Mouse (Mus musculus) testis, postnatal 14 days (tissue): ENCODE measurements around the gene Mus81.

ENCODE experiments used
- DNase-seq: peaks from one replicate; pipeline ENCODE4 v3.0.0; 2021; ENCODE audit warnings: low spot score

The Mus81 gene

GRCm38 (mm10) chr19:5468374-5468773 is 19.8 kb downstream of the Mus81 start, which contains the start of gene Ctsw:
Ctsw (minus strand) TSS chr19:5468507.
- DNase-seq = no peak

- no peak for DNase-seq
These were observed 21.2 kb downstream of the Mus81 start for GRCm38 (mm10) chr19:5466916-5467500.

GRCm38 (mm10) chr19:5465037-5465436 is 23.2 kb downstream of the Mus81 start:
- DNase-seq = no peak

- DNase-seq = no peak
These were observed 24.2 kb downstream of the Mus81 start for GRCm38 (mm10) chr19:5463791-5464562.

DNA sequence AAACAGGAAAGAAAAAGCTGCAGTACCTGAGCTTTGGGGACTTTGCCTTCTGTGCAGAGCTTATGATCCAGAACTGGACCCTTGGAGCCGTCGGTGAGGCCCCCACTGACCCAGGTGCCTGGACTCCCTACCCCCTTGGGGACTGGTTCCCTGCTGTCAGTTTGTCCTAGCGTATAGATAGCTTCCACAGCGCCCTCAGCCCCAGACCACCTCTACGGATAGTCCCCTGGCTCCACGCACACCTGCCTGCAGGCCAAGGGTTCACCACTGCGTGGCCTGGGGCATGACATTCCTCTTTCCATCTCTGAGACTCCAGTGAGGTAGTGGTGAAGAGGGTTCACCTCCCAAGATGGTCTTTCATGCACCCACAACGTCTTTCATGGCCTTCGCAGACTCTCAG is 25.0 kb downstream of the Mus81 start:
- DNase-seq = no peak

DNA sequence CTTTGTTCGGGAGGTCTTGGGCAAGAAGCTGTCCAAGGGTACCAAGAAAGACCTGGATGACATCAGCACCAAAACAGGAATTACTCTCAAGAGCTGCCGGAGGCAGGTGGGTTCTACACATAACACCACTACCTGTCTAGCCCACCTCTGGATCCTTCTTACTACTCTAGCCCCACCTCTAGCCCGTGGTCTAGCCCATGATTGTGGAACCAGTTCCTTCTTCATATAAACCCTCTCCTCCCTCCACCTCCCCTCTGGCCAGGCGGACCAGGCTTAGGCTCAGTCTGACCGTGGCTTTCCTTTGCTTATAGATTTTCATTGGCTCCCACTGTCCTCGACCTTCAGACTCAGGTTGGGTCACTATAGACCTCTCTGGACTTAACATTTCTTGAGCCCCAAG is 26.8 kb downstream of the Mus81 start:
- DNase-seq = no peak

DNA sequence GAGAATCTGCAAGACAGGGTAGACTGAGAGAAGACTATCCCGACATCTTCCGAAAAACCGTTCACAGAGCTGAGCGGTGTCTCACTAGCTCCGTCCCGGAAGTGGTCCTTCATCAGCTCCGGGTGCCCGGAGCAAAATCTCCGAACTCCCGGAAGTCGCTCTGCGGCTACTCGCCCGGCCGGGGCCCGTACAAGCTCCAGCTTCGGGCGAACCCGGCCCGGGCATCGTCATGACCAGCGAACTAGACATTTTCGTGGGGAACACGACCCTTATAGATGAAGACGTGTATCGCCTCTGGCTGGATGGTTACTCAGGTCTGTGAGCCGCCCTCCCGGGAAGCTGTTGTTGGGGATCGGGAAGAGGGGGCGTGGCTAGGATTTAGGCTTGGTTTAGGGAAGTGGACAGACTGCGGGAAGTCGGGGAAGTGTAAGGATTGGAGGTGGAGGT is 27.7 kb downstream of the Mus81 start, which contains the start of gene Fibp:
Gene Fibp, plus strand, starts transcription at position 151 of the 447 bp plus-strand sequence.
- DNase-seq = peak; percentile 89

- no peak for DNase-seq
These were observed 28.3 kb downstream of the Mus81 start for GRCm38 (mm10) chr19:5459896-5460295.

DNA sequence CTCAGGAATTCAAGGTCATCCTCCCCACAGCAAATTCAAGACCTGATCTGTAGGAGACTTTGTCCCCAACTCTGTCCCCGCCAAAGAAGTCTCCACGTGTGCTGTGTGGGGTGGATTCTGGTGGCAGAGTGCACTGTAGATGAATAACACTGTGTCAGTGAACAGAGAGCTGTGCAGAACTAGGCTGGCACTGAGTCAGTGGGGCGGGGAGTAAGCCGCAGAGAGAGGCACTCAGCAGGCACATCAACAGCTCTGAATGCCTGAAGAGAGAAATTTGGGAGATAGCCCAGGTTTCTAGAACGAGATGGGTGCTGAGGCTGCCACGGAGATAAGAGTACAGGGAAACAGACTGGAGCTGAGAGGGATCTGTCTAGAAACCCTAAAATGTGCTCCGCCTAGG is 29.2 kb downstream of the Mus81 start:
- DNase-seq = no peak

DNA sequence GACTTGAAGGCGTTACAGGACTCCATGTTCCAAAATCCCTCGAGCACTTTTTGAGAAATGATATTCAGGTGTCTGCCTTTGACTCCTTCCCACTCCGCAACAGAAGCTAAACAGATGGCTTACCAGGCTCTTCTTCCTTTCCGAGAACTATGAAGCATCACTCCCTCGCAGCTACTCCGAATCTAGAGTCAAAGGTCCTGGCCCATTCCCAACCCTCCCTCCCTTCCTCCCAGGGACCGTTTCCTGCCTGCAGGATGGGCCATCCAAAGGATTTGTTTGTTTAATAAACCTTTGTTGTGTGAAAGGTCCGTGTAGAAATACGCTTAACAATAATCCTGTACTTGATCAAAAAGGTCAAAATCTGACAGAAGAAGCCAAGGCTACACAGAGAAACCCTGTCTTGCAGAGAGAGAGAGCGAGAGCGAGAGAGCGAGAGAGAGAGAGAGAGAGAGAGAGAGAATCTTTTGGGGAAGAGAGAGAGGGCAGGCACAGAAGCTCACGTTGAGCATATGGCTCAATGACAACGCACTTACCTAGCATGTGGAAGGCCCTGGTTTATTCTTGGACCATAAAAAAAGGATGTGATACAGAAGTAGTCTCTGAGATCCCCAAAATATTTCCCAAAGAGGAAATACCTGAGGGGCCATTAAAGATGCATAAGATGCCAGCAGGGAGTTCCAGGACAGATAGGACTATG is 30.3 kb downstream of the Mus81 start, which contains the start of gene Ccdc85b:
Gene Ccdc85b, minus strand, starts transcription at position 149 of the 697 bp plus-strand sequence.
- DNase-seq = no peak

DNA sequence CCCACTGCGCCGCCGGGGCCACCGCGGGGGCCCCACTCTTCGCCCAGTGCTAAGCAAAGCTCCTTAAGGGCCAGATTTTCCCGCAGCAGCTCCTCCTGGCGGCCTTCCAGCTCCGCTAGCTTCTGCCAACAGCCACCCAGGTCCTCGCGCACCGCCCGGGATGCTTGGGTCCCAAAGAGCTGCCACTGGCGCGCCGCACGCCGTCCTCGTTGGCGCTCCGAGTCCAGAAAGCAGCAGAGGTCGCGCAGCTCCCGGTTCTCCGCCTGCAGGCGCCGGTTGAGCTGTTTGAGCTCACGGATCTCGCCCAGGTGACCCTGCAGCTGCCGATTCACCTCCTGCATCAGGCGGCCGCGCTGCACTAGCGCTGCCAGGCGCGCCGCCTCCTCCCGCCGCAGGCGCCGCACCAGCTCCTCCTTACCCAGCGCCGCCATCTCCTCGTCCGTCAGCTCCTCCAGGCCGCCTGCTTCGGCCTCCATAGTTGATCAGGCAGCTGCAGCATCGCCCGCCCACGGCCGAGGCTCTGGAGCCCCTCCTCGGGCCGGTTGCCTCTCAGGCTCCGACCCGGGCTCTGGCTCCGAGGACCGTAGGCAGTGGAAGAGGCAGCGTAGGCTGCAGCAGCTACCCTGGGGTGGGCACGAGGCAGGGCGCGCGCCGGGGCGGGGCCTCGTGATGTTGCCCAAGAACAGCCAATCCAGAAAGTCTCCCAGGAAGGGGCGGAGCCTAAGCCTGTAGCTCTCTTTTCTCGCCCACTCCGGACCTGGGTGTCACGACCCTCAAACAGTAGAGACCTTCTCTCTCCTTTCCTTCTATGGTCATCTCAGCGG is 31.1 kb downstream of the Mus81 start:
- peak; percentile 94 for DNase-seq

DNA sequence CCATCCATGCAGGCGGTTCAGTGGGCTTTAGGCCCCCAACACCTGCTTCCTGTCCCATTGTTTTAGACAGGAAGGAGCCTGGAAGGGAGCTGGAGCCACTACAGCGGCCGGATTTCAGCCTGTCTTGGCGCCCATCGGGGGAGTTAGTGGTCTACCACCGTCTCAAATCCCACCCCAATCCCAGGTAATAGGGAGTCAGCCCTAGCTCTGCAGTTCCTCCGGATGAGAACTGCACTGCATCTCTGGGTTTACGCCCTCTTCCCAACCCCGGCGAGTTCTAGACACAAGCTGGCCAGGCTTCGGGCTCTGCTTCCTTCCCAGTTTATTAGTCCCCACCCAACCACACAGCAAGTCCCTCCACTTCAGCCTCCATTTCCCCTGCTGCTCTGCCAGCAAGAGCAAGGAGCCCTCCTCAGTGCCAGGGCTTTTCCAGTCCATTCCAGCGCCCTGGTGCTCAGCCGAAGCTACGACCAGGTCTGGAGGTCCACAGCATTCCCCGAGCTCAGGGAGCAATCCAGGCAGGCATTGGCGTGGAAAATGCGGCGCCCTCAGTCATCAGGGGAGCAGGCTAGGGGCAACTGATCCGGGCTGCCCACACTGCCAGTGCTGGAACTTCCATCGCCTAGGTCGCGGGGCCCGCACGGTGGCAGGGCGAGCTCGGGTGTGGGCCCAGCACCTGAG is 31.8 kb downstream of the Mus81 start:
- DNase-seq = no peak

GRCm38 (mm10) chr19:5455568-5455967 is 32.6 kb downstream of the Mus81 start:
- DNase-seq = no peak

- no peak for DNase-seq
These were observed 33.2 kb downstream of the Mus81 start for GRCm38 (mm10) chr19:5455037-5455436.

- no peak for DNase-seq
These were observed 36.4 kb downstream of the Mus81 start for GRCm38 (mm10) chr19:5451766-5452165.

- no peak for DNase-seq
These were observed 38.5 kb downstream of the Mus81 start for GRCm38 (mm10) chr19:5449673-5450072.

GRCm38 (mm10) chr19:5448354-5449150 is 39.6 kb downstream of the Mus81 start:
- DNase-seq = no peak

GRCm38 (mm10) chr19:5447515-5448353 is 40.5 kb downstream of the Mus81 start, which contains the start of gene Fosl1:
Fosl1 (plus strand) TSS chr19:5447547.
- peak; percentile 76 for DNase-seq

DNA sequence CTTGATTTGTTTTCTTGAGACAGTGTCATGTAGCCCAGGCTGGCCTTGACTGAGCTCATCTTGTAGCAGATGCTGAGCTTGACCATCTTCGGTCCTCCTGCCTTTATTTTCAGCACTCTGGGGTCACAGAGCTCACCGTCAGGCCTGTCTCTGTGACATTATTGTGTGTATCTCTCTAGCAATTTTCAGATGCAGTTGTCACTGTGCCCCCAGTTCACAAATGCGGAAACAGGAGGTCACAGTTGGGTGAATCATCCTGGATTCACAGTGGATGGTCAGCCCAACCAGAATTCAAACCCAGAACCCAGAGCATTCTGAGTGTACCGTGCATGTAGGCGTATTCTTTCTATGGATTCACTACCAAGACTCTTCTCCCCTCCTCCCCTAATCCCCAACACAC is 42.5 kb downstream of the Mus81 start:
- no peak for DNase-seq
